Mouse (Mus musculus): Measurements from ENCODE around the gene Pcyt2. TPM values are rescaled to one million over a fixed set of nuclear protein-coding genes. Genes with fewer than 3 reads are reported as not detected.
A peak's percentile ranks its signal among the peaks of the same experiment; 100 is the strongest.

The Pcyt2 gene
- polyA plus RNA-seq, 1 experiment from 2014 or later, result 151 TPM

- no peak for ATAC-seq (ENCODE audit: low FRiP score, low read depth)
- Histone ChIP-seq H3K36me3 (peaks cover 40% of the 10 kb centered on the region), H3K27me3 (replicated peaks) (no peaks in the 10 kb centered on the region), H3K4me2 (replicated peaks) (no peak overlapping the region), H3K4me3 (no peak overlapping the region), H3K27ac (no peak overlapping the region), H3K9ac (no peak overlapping the region), H3K4me1 (peaks cover 45% of the 10 kb centered on the region), H3K9me3 (no peaks in the 10 kb centered on the region)
- 77% methylated on average over 2 of the region's 2 CpGs for WGBS
Observed at GRCm38 (mm10) chr11:120575046-120575445, 42.7 kb downstream of the Pcyt2 start.

- Histone ChIP-seq H3K9me3 (no peaks in the 10 kb centered on the region), H3K4me1 (peaks cover 37% of the 10 kb centered on the region), H3K4me2 (replicated peaks) (peak overlapping the region; percentile 94), H3K4me3 (0 out of 2 replicates have a peak overlapping the region, but pooled peaks have one; percentile 98), H3K36me3 (peaks cover 38% of the 10 kb centered on the region), H3K9ac (peak overlapping the region; percentile 77; the same call in 1 of the 2 replicates), H3K27me3 (replicated peaks) (no peaks in the 10 kb centered on the region), H3K27ac (no peak overlapping the region)
- ATAC-seq (ENCODE audit: low FRiP score, low read depth), result no peak
- WGBS, result 53% methylated on average over 5 of the region's 5 CpGs
Observed at GRCm38 (mm10) chr11:120574278-120574600, 43.5 kb downstream of the Pcyt2 start.

- Histone ChIP-seq H3K9me3 (no peaks in the 10 kb centered on the region), H3K9ac (peak overlapping the region; percentile 77), H3K4me1 (peaks cover 31% of the 10 kb centered on the region), H3K36me3 (peaks cover 35% of the 10 kb centered on the region), H3K27me3 (replicated peaks) (no peaks in the 10 kb centered on the region), H3K4me3 (peak overlapping the region; percentile 98), H3K4me2 (replicated peaks) (peak overlapping the region; percentile 94), H3K27ac (peak overlapping the region; percentile 76; the same call in 1 of the 2 replicates)
- no peak; the same call in 1 of the 2 replicates for ATAC-seq (ENCODE audit: low FRiP score, low read depth)
- WGBS, result under 1% methylated on average over 23 of the region's 23 CpGs
Observed at GRCm38 (mm10) chr11:120573585-120574277, 44.0 kb downstream of the Pcyt2 start.

GRCm38 (mm10) chr11:120572752-120573584 is 44.8 kb downstream of the Pcyt2 start, which contains the start of gene P4hb:
TSS of gene P4hb (minus strand) at chr11:120573253.
- peak within 1 kb of the TSS; percentile 76 for H3K27ac ChIP-seq

GRCm38 (mm10) chr11:120572417-120572751 is 45.4 kb downstream of the Pcyt2 start:
- peak; percentile 49 for ATAC-seq (ENCODE audit: low FRiP score, low read depth)
- Histone ChIP-seq H3K27ac (peak overlapping the region; percentile 72; the same call in 1 of the 2 replicates), H3K4me2 (replicated peaks) (peak overlapping the region; percentile 94), H3K36me3 (peaks cover 35% of the 10 kb centered on the region), H3K9ac (peak overlapping the region; percentile 96), H3K27me3 (replicated peaks) (no peaks in the 10 kb centered on the region), H3K4me1 (peaks cover 25% of the 10 kb centered on the region), H3K4me3 (peak overlapping the region; percentile 98), H3K9me3 (no peaks in the 10 kb centered on the region)
- under 1% methylated on average over 23 of the region's 24 CpGs for WGBS

More at GRCm38 (mm10) chr11:120572752-120573584, 44.8 kb downstream of the Pcyt2 start, which contains the start of gene P4hb:
- Histone ChIP-seq H3K4me2 (replicated peaks) (peak within 1 kb of the TSS; percentile 94), H3K9me3 (no peaks in the 10 kb centered on the region), H3K9ac (peak within 1 kb of the TSS; percentile 96), H3K36me3 (peaks cover 35% of the 10 kb centered on the region), H3K27me3 (replicated peaks) (no peaks in the 10 kb centered on the region), H3K4me3 (peak within 1 kb of the TSS; percentile 98), H3K4me1 (peaks cover 25% of the 10 kb centered on the region)
- peak; percentile 97 for ATAC-seq (ENCODE audit: low FRiP score, low read depth)
- WGBS, result under 1% methylated on average over 90 of the region's 94 CpGs

GRCm38 (mm10) chr11:120571754-120572416 is 45.9 kb downstream of the Pcyt2 start:
- Histone ChIP-seq H3K27ac (0 out of 2 replicates have a peak overlapping the region, but pooled peaks have one; percentile 72), H3K9me3 (no peaks in the 10 kb centered on the region), H3K27me3 (replicated peaks) (no peaks in the 10 kb centered on the region), H3K4me3 (peak overlapping the region; percentile 98), H3K36me3 (peaks cover 39% of the 10 kb centered on the region), H3K9ac (peak overlapping the region; percentile 96), H3K4me2 (replicated peaks) (peak overlapping the region; percentile 94), H3K4me1 (peaks cover 25% of the 10 kb centered on the region)
- ATAC-seq (ENCODE audit: low FRiP score, low read depth), result no peak
- WGBS, result 18% methylated on average over 11 of the region's 11 CpGs

GRCm38 (mm10) chr11:120571122-120571521 is 46.6 kb downstream of the Pcyt2 start:
- Histone ChIP-seq H3K9ac (peak overlapping the region; percentile 45; the same call in 1 of the 2 replicates), H3K9me3 (no peaks in the 10 kb centered on the region), H3K4me1 (peaks cover 25% of the 10 kb centered on the region), H3K36me3 (peaks cover 46% of the 10 kb centered on the region), H3K4me2 (replicated peaks) (peak overlapping the region; percentile 94), H3K27me3 (replicated peaks) (no peaks in the 10 kb centered on the region), H3K4me3 (peak overlapping the region; percentile 98; the same call in 1 of the 2 replicates), H3K27ac (no peak overlapping the region)
- 81% methylated on average over 3 of the region's 3 CpGs for WGBS
- no peak for ATAC-seq (ENCODE audit: low FRiP score, low read depth)

GRCm38 (mm10) chr11:120568324-120568723 is 49.4 kb downstream of the Pcyt2 start:
- peaks cover 15% of the 10 kb centered on the region for H3K4me1 ChIP-seq
- peaks cover 72% of the 10 kb centered on the region for H3K36me3 ChIP-seq
- H3K27me3 ChIP-seq (replicated peaks), result no peaks in the 10 kb centered on the region
- no peak overlapping the region for H3K4me2 ChIP-seq (replicated peaks)
- ATAC-seq (ENCODE audit: low FRiP score, low read depth), result no peak
- H3K9me3 ChIP-seq, result no peaks in the 10 kb centered on the region
- 95% methylated on average over 6 of the region's 6 CpGs for WGBS
- H3K27ac ChIP-seq, result no peak overlapping the region
- no peak overlapping the region for H3K9ac ChIP-seq
- no peak overlapping the region; the same call in 1 of the 2 replicates for H3K4me3 ChIP-seq

GRCm38 (mm10) chr11:120565114-120565513 is 52.6 kb downstream of the Pcyt2 start:
- Histone ChIP-seq H3K4me1 (no peaks in the 10 kb centered on the region), H3K9me3 (no peaks in the 10 kb centered on the region), H3K27me3 (replicated peaks) (no peaks in the 10 kb centered on the region), H3K4me3 (no peak overlapping the region), H3K9ac (no peak overlapping the region), H3K4me2 (replicated peaks) (no peak overlapping the region), H3K27ac (no peak overlapping the region), H3K36me3 (peaks cover 91% of the 10 kb centered on the region)
- no peak for ATAC-seq (ENCODE audit: low FRiP score, low read depth)
- WGBS, result 85% methylated on average over 9 of the region's 9 CpGs

- Histone ChIP-seq H3K4me1 (no peaks in the 10 kb centered on the region), H3K4me3 (no peak overlapping the region), H3K36me3 (peaks cover 90% of the 10 kb centered on the region), H3K27me3 (replicated peaks) (no peaks in the 10 kb centered on the region), H3K9ac (no peak overlapping the region), H3K27ac (no peak overlapping the region), H3K9me3 (0 out of 2 replicates have a peak, but pooled peaks cover under 1% of the 10 kb centered on the region), H3K4me2 (replicated peaks) (no peak overlapping the region)
- 95% methylated on average over 13 of the region's 13 CpGs for WGBS
- no peak for ATAC-seq (ENCODE audit: low FRiP score, low read depth)
Observed at GRCm38 (mm10) chr11:120562949-120563348, 54.8 kb downstream of the Pcyt2 start.

GRCm38 (mm10) chr11:120560952-120561728 is 56.6 kb downstream of the Pcyt2 start:
- Histone ChIP-seq H3K9me3 (0 out of 2 replicates have a peak, but pooled peaks cover 11% of the 10 kb centered on the region), H3K4me3 (no peak overlapping the region), H3K4me2 (replicated peaks) (no peak overlapping the region), H3K4me1 (no peaks in the 10 kb centered on the region), H3K9ac (no peak overlapping the region), H3K27ac (no peak overlapping the region), H3K27me3 (replicated peaks) (no peaks in the 10 kb centered on the region), H3K36me3 (peaks cover 73% of the 10 kb centered on the region)
- no peak for ATAC-seq (ENCODE audit: low FRiP score, low read depth)
- WGBS, result 93% methylated on average over 13 of the region's 13 CpGs

All from neural tube, embryonic 12.5 days (tissue).